Mouse (Mus musculus) thymus, adult 2 months (tissue): Measurements from ENCODE around the gene Srpk1. TPM values are rescaled to one million over a fixed set of nuclear protein-coding genes. Genes with fewer than 3 reads are reported as not detected.

ENCODE experiments used
- DNase-seq: peaks from one replicate; pipeline ENCODE4 v3.0.0; 2021
- H3K27ac ChIP-seq: fragments of 200-500 bp; 2 replicates; pipeline ENCODE4 v1.5.1; 2012; ENCODE audit warnings: low read length, control low read depth; ENCODE audit not compliant: control insufficient read depth, insufficient read depth
- H3K27me3 ChIP-seq: fragments of 200-500 bp; 2 replicates; pipeline ENCODE4 v1.6.1; 2012; ENCODE audit warnings: mild to moderate bottlenecking, low read length, moderate library complexity, mixed read lengths; ENCODE audit not compliant: control insufficient read depth, insufficient read depth
- H3K36me3 ChIP-seq: fragments of 200-500 bp; 2 replicates; pipeline ENCODE4 v1.6.1; 2012; ENCODE audit warnings: mild to moderate bottlenecking, low read length, moderate library complexity; ENCODE audit not compliant: control insufficient read depth, insufficient read depth
- H3K4me1 ChIP-seq: fragments of 200-500 bp; replicated peaks from 2 replicates; pipeline ENCODE4 v1.6.1; 2012; ENCODE audit warnings: low read length; ENCODE audit not compliant: control insufficient read depth, insufficient read depth
- H3K4me3 ChIP-seq: fragments of 200-500 bp; 2 replicates; pipeline ENCODE4 v1.5.1; 2012; ENCODE audit warnings: mild to moderate bottlenecking, low read length, control low read depth, moderate library complexity; ENCODE audit not compliant: control insufficient read depth, insufficient read depth
- CTCF ChIP-seq: fragments of 200-500 bp; IDR thresholded peaks from 2 replicates; pipeline ENCODE4 v1.5.1; 2012; ENCODE audit warnings: mild to moderate bottlenecking, control low read depth, low read length, moderate library complexity, borderline replicate concordance; ENCODE audit not compliant: control insufficient read depth, poor library complexity, insufficient read depth; ENCODE audit errors: extremely low read depth
- POLR2A ChIP-seq: fragments of 200-500 bp; IDR thresholded peaks from 2 replicates; pipeline ENCODE4 v1.6.1; 2012; ENCODE audit warnings: mild to moderate bottlenecking, low read length, control low read depth, moderate library complexity; ENCODE audit not compliant: control insufficient read depth, poor library complexity, insufficient read depth; ENCODE audit errors: extremely low read depth
- WGBS: fragments of 180-500 bp; shearing (Covaris S2); methylation state at CpG from one replicate; pipeline ENCODE4 v1.1.7; 2018; 5-methylcytosine and 5-hydroxymethylcytosine counted together
- polyA plus RNA-seq: library from polyadenylated mRNA; depleted of rRNA; stranded (reverse); fragments of >200 nt; gene quantifications from 2 replicates; pipeline ENCODE4 v1.2.3, GENCODE M21; 2012

The Srpk1 gene
- polyA plus RNA-seq, 1 experiment, result 63.9 TPM

GRCm38 (mm10) chr17:28571868-28572267 lies 50.6 kb downstream of the Srpk1 start:
- TF ChIP-seq POLR2A (no peak), CTCF (no peak)
- H3K27me3 ChIP-seq, result no peaks in the 10 kb centered on the region
- peaks cover 11% of the 10 kb centered on the region for H3K4me1 ChIP-seq
- DNase-seq, result no peak
- H3K27ac ChIP-seq, result no peak overlapping the region
- WGBS, result 89% methylated on average over 3 of the region's 3 CpGs
- no peak overlapping the region for H3K4me3 ChIP-seq
- no peaks in the 10 kb centered on the region for H3K36me3 ChIP-seq

GRCm38 (mm10) chr17:28567541-28567940 lies 55.0 kb downstream of the Srpk1 start:
- Histone ChIP-seq H3K27me3 (no peaks in the 10 kb centered on the region), H3K27ac (no peak overlapping the region), H3K36me3 (no peaks in the 10 kb centered on the region), H3K4me1 (no peaks in the 10 kb centered on the region), H3K4me3 (no peak overlapping the region)
- TF ChIP-seq CTCF, result no peak
- no peak for TF ChIP-seq POLR2A
- no peak for DNase-seq
- 74% methylated on average over 3 of the region's 3 CpGs for WGBS

- H3K27ac ChIP-seq, result no peak overlapping the region
These were observed 57.3 kb downstream of the Srpk1 start for GRCm38 (mm10) chr17:28565181-28565580.

GRCm38 (mm10) chr17:28561613-28562012 lies 60.9 kb downstream of the Srpk1 start:
- TF ChIP-seq POLR2A (no peak), CTCF (no peak)
- Histone ChIP-seq H3K4me1 (peaks cover 10% of the 10 kb centered on the region), H3K4me3 (no peak overlapping the region), H3K27me3 (no peaks in the 10 kb centered on the region), H3K36me3 (no peaks in the 10 kb centered on the region), H3K27ac (no peak overlapping the region)
- DNase-seq, result no peak
- WGBS, result 80% methylated on average over 7 of the region's 7 CpGs

More at GRCm38 (mm10) chr17:28565181-28565580, 57.3 kb downstream of the Srpk1 start:
- no peaks in the 10 kb centered on the region for H3K36me3 ChIP-seq
- no peaks in the 10 kb centered on the region for H3K27me3 ChIP-seq
- DNase-seq, result no peak
- no peak for TF ChIP-seq POLR2A
- TF ChIP-seq CTCF, result no peak
- H3K4me3 ChIP-seq, result no peak overlapping the region
- no peaks in the 10 kb centered on the region for H3K4me1 ChIP-seq

GRCm38 (mm10) chr17:28560598-28560997 lies 61.9 kb downstream of the Srpk1 start, which contains the start of gene Clps:
Clps (minus strand) TSS chr17:28560766.
- Histone ChIP-seq H3K4me1 (peaks cover 12% of the 10 kb centered on the region), H3K27me3 (no peaks in the 10 kb centered on the region), H3K4me3 (no peak within 1 kb of the TSS), H3K36me3 (no peaks in the 10 kb centered on the region), H3K27ac (no peak within 1 kb of the TSS)
- DNase-seq, result no peak
- no peak for TF ChIP-seq POLR2A
- TF ChIP-seq CTCF, result no peak
- 92% methylated on average over 4 of the region's 4 CpGs for WGBS

GRCm38 (mm10) chr17:28557772-28558171 lies 64.7 kb downstream of the Srpk1 start:
- Histone ChIP-seq H3K36me3 (no peaks in the 10 kb centered on the region), H3K27ac (no peak overlapping the region), H3K4me1 (peaks cover 12% of the 10 kb centered on the region), H3K27me3 (no peaks in the 10 kb centered on the region), H3K4me3 (no peak overlapping the region)
- no peak for TF ChIP-seq CTCF
- WGBS, result 84% methylated on average over 6 of the region's 6 CpGs
- DNase-seq, result no peak
